Mouse (Mus musculus): ENCODE results near the gene Nmt2. TPM values are rescaled to one million over a fixed set of nuclear protein-coding genes. Genes with fewer than 3 reads are reported as not detected.

Gene Nmt2
- polyA plus RNA-seq, 1 experiment = 7.4 TPM

- H3K27me3 ChIP-seq (ENCODE audit: control insufficient read depth, insufficient read depth, low read length) = no peaks in the 10 kb centered on the region
- no peak for TF ChIP-seq CTCF (IDR thresholded peaks at IDR 0.05; ENCODE audit: borderline replicate concordance, control insufficient read depth, extremely low read depth, insufficient read depth, low read length, poor library complexity)
- no peak for TF ChIP-seq POLR2A (IDR thresholded peaks at IDR 0.05; ENCODE audit: control insufficient read depth, extremely low read depth, insufficient read depth, low read length, poor library complexity)
- H3K4me3 ChIP-seq (ENCODE audit: control insufficient read depth, insufficient read depth, low read length) = no peak overlapping the region
- H3K4me1 ChIP-seq (replicated peaks; ENCODE audit: control insufficient read depth, insufficient read depth, low read length) = no peaks in the 10 kb centered on the region
- WGBS = 93% methylated on average over 2 of the region's 2 CpGs
- H3K27ac ChIP-seq (ENCODE audit: control insufficient read depth, insufficient read depth, low read length) = no peak overlapping the region
- H3K36me3 ChIP-seq (ENCODE audit: control insufficient read depth, insufficient read depth, low read length) = peaks cover 11% of the 10 kb centered on the region; the same call in 1 of the 2 replicates
- no peak for DNase-seq
Measured at GRCm38 (mm10) chr2:3323132-3323531, 39.1 kb downstream of the Nmt2 start.

GRCm38 (mm10) chr2:3324381-3325130 is 40.5 kb downstream of the Nmt2 start:
- DNase-seq = no peak
- H3K4me3 ChIP-seq (ENCODE audit: control insufficient read depth, insufficient read depth, low read length) = no peak overlapping the region
- no peaks in the 10 kb centered on the region for H3K4me1 ChIP-seq (replicated peaks; ENCODE audit: control insufficient read depth, insufficient read depth, low read length)
- H3K27me3 ChIP-seq (ENCODE audit: control insufficient read depth, insufficient read depth, low read length) = no peaks in the 10 kb centered on the region
- no peak overlapping the region for H3K27ac ChIP-seq (ENCODE audit: control insufficient read depth, insufficient read depth, low read length)
- no peak for TF ChIP-seq CTCF (IDR thresholded peaks at IDR 0.05; ENCODE audit: borderline replicate concordance, control insufficient read depth, extremely low read depth, insufficient read depth, low read length, poor library complexity)
- 96% methylated on average over 7 of the region's 7 CpGs for WGBS
- H3K36me3 ChIP-seq (ENCODE audit: control insufficient read depth, insufficient read depth, low read length) = peaks cover 11% of the 10 kb centered on the region; the same call in 1 of the 2 replicates

- H3K36me3 ChIP-seq (ENCODE audit: control insufficient read depth, insufficient read depth, low read length) = peaks cover 8% of the 10 kb centered on the region; the same call in 1 of the 2 replicates
- H3K27ac ChIP-seq (ENCODE audit: control insufficient read depth, insufficient read depth, low read length) = no peak overlapping the region
- H3K4me3 ChIP-seq (ENCODE audit: control insufficient read depth, insufficient read depth, low read length) = no peak overlapping the region
- no peak for DNase-seq
- H3K4me1 ChIP-seq (replicated peaks; ENCODE audit: control insufficient read depth, insufficient read depth, low read length) = no peaks in the 10 kb centered on the region
- WGBS = 95% methylated on average over 1 of the region's 1 CpGs
- H3K27me3 ChIP-seq (ENCODE audit: control insufficient read depth, insufficient read depth, low read length) = no peaks in the 10 kb centered on the region
- TF ChIP-seq POLR2A (IDR thresholded peaks at IDR 0.05; ENCODE audit: control insufficient read depth, extremely low read depth, insufficient read depth, low read length, poor library complexity) (no peak), CTCF (IDR thresholded peaks at IDR 0.05; ENCODE audit: borderline replicate concordance, control insufficient read depth, extremely low read depth, insufficient read depth, low read length, poor library complexity) (no peak)
Measured at GRCm38 (mm10) chr2:3326547-3326946, 42.5 kb downstream of the Nmt2 start.

GRCm38 (mm10) chr2:3327351-3327750 is 43.3 kb downstream of the Nmt2 start:
- no peaks in the 10 kb centered on the region for H3K4me1 ChIP-seq (replicated peaks; ENCODE audit: control insufficient read depth, insufficient read depth, low read length)
- DNase-seq = no peak
- WGBS = 37% methylated on average over 1 of the region's 1 CpGs
- TF ChIP-seq CTCF (IDR thresholded peaks at IDR 0.05; ENCODE audit: borderline replicate concordance, control insufficient read depth, extremely low read depth, insufficient read depth, low read length, poor library complexity) (no peak), POLR2A (IDR thresholded peaks at IDR 0.05; ENCODE audit: control insufficient read depth, extremely low read depth, insufficient read depth, low read length, poor library complexity) (no peak)
- no peak overlapping the region for H3K4me3 ChIP-seq (ENCODE audit: control insufficient read depth, insufficient read depth, low read length)
- no peak overlapping the region for H3K27ac ChIP-seq (ENCODE audit: control insufficient read depth, insufficient read depth, low read length)
- H3K36me3 ChIP-seq (ENCODE audit: control insufficient read depth, insufficient read depth, low read length) = peaks cover 8% of the 10 kb centered on the region; the same call in 1 of the 2 replicates
- H3K27me3 ChIP-seq (ENCODE audit: control insufficient read depth, insufficient read depth, low read length) = no peaks in the 10 kb centered on the region

GRCm38 (mm10) chr2:3331071-3331703 is 47.2 kb downstream of the Nmt2 start:
- TF ChIP-seq POLR2A (IDR thresholded peaks at IDR 0.05; ENCODE audit: control insufficient read depth, extremely low read depth, insufficient read depth, low read length, poor library complexity) = no peak
- no peak for TF ChIP-seq CTCF (IDR thresholded peaks at IDR 0.05; ENCODE audit: borderline replicate concordance, control insufficient read depth, extremely low read depth, insufficient read depth, low read length, poor library complexity)
- Histone ChIP-seq H3K4me3 (ENCODE audit: control insufficient read depth, insufficient read depth, low read length) (no peak overlapping the region), H3K27me3 (ENCODE audit: control insufficient read depth, insufficient read depth, low read length) (no peaks in the 10 kb centered on the region), H3K4me1 (replicated peaks; ENCODE audit: control insufficient read depth, insufficient read depth, low read length) (peaks cover 6% of the 10 kb centered on the region), H3K36me3 (ENCODE audit: control insufficient read depth, insufficient read depth, low read length) (no peaks in the 10 kb centered on the region; the same call in 1 of the 2 replicates), H3K27ac (ENCODE audit: control insufficient read depth, insufficient read depth, low read length) (no peak overlapping the region)
- DNase-seq = no peak
- WGBS = 84% methylated on average over 5 of the region's 5 CpGs

- 0% methylated on average over 21 of the region's 21 CpGs for WGBS
- H3K4me1 ChIP-seq (replicated peaks; ENCODE audit: control insufficient read depth, insufficient read depth, low read length) = peaks cover 7% of the 10 kb centered on the region
- TF ChIP-seq POLR2A (IDR thresholded peaks at IDR 0.05; ENCODE audit: control insufficient read depth, extremely low read depth, insufficient read depth, low read length, poor library complexity) = no peak
- no peak for TF ChIP-seq CTCF (IDR thresholded peaks at IDR 0.05; ENCODE audit: borderline replicate concordance, control insufficient read depth, extremely low read depth, insufficient read depth, low read length, poor library complexity)
- H3K27ac ChIP-seq (ENCODE audit: control insufficient read depth, insufficient read depth, low read length) = no peak overlapping the region
- no peaks in the 10 kb centered on the region for H3K27me3 ChIP-seq (ENCODE audit: control insufficient read depth, insufficient read depth, low read length)
- DNase-seq = no peak
- peak overlapping the region; percentile 76 for H3K4me3 ChIP-seq (ENCODE audit: control insufficient read depth, insufficient read depth, low read length)
- H3K36me3 ChIP-seq (ENCODE audit: control insufficient read depth, insufficient read depth, low read length) = no peaks in the 10 kb centered on the region; the same call in 1 of the 2 replicates
Measured at GRCm38 (mm10) chr2:3332056-3332455, 48.0 kb downstream of the Nmt2 start.
